Mouse (Mus musculus): ENCODE measurements around the gene Ccng1. TPM values are rescaled to one million over a fixed set of nuclear protein-coding genes. Genes with fewer than 3 reads are reported as not detected.

The Ccng1 gene
- polyA plus RNA-seq, 1 experiment: 29.8 TPM

DNA sequence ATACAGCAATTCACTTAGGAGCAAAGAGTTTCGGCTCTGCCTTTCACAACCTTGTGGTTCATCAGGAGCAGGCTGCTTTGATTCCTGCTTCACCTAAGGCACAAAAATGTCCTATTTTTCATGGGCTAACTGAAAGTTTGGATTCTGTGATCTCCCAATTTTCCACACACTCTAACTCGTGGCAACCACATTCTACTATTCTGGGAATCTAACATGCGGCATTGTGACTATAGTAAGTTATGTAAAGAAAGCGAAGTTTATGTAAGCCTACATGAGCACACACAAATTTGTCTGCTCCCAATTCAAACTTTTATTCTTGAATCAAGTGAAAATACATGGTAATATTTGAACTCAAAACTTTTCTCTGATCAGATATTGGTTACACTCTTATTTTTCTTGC, 9.6 kb upstream of the Ccng1 start:
- H3K4me3 ChIP-seq (replicated peaks; ENCODE audit: control insufficient read depth, low read depth, low read length): no peak overlapping the region
- H3K27ac ChIP-seq (ENCODE audit: control insufficient read depth, insufficient read depth, low read depth, low read length, poor library complexity): no peak overlapping the region
- 67% methylated on average over 4 of the region's 4 CpGs for WGBS
- H3K4me1 ChIP-seq (ENCODE audit: control insufficient read depth, insufficient read depth, low read length): no peaks in the 10 kb centered on the region
- TF ChIP-seq CTCF (IDR thresholded peaks at IDR 0.05; ENCODE audit: control insufficient read depth, insufficient read depth, low read length) (no peak), POLR2A (IDR thresholded peaks at IDR 0.05; ENCODE audit: borderline replicate concordance, control insufficient read depth, low read depth, low read length) (no peak)

- WGBS: 14% methylated on average over 2 of the region's 2 CpGs
- TF ChIP-seq POLR2A (IDR thresholded peaks at IDR 0.05; ENCODE audit: borderline replicate concordance, control insufficient read depth, low read depth, low read length) (no peak), CTCF (IDR thresholded peaks at IDR 0.05; ENCODE audit: control insufficient read depth, insufficient read depth, low read length) (0 out of 2 replicates have a peak, but pooled peaks have one; percentile 9)
- Histone ChIP-seq H3K4me3 (replicated peaks; ENCODE audit: control insufficient read depth, low read depth, low read length) (no peak overlapping the region), H3K4me1 (ENCODE audit: control insufficient read depth, insufficient read depth, low read length) (no peaks in the 10 kb centered on the region), H3K27ac (ENCODE audit: control insufficient read depth, insufficient read depth, low read depth, low read length, poor library complexity) (no peak overlapping the region)
These were observed 8.3 kb upstream of the Ccng1 start for GRCm38 (mm10) chr11:40763395-40763794.

DNA sequence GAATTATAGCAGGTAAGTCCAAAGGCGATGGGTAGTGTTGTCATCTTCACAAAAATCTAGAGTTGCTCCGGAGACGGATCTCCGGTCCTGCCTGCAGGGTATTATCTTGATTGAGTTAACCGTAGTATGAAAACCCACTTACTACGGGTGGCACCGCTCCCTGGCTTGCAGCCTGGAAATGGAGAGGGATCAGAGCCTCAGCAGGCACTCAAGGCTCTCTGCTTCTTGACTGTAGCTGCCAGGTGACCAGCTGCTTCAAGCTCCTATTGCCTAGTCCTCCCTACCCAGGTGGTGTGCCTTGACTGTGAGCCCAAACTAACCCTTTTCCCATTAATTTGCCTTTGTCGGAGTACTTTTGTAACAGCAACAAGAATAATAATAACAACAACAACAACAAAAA, 4.8 kb upstream of the Ccng1 start:
- TF ChIP-seq CTCF (IDR thresholded peaks at IDR 0.05; ENCODE audit: control insufficient read depth, insufficient read depth, low read length) (no peak), POLR2A (IDR thresholded peaks at IDR 0.05; ENCODE audit: borderline replicate concordance, control insufficient read depth, low read depth, low read length) (no peak)
- no peaks in the 10 kb centered on the region; the same call in 1 of the 2 replicates for H3K4me1 ChIP-seq (ENCODE audit: control insufficient read depth, insufficient read depth, low read length)
- no peak overlapping the region for H3K27ac ChIP-seq (ENCODE audit: control insufficient read depth, insufficient read depth, low read depth, low read length, poor library complexity)
- no peak overlapping the region for H3K4me3 ChIP-seq (replicated peaks; ENCODE audit: control insufficient read depth, low read depth, low read length)
- 84% methylated on average over 8 of the region's 8 CpGs for WGBS

GRCm38 (mm10) chr11:40755968-40756367, 857 bp upstream of the Ccng1 start:
- no peak overlapping the region for H3K4me3 ChIP-seq (replicated peaks; ENCODE audit: control insufficient read depth, low read depth, low read length)
- WGBS: 89% methylated on average over 8 of the region's 8 CpGs
- H3K4me1 ChIP-seq (ENCODE audit: control insufficient read depth, insufficient read depth, low read length): no peaks in the 10 kb centered on the region; the same call in 1 of the 2 replicates
- no peak overlapping the region for H3K27ac ChIP-seq (ENCODE audit: control insufficient read depth, insufficient read depth, low read depth, low read length, poor library complexity)
- TF ChIP-seq CTCF (IDR thresholded peaks at IDR 0.05; ENCODE audit: control insufficient read depth, insufficient read depth, low read length): no peak
- no peak for TF ChIP-seq POLR2A (IDR thresholded peaks at IDR 0.05; ENCODE audit: borderline replicate concordance, control insufficient read depth, low read depth, low read length)

- TF ChIP-seq CTCF (IDR thresholded peaks at IDR 0.05; ENCODE audit: control insufficient read depth, insufficient read depth, low read length) (no peak), POLR2A (IDR thresholded peaks at IDR 0.05; ENCODE audit: borderline replicate concordance, control insufficient read depth, low read depth, low read length) (no peak)
- WGBS: under 1% methylated on average over 19 of the region's 19 CpGs
- Histone ChIP-seq H3K4me1 (ENCODE audit: control insufficient read depth, insufficient read depth, low read length) (no peaks in the 10 kb centered on the region; the same call in 1 of the 2 replicates), H3K4me3 (replicated peaks; ENCODE audit: control insufficient read depth, low read depth, low read length) (peak overlapping the region; percentile 81), H3K27ac (ENCODE audit: control insufficient read depth, insufficient read depth, low read depth, low read length, poor library complexity) (peak overlapping the region; percentile 55)
These were observed 425 bp downstream of the Ccng1 start for GRCm38 (mm10) chr11:40754664-40755107.

DNA sequence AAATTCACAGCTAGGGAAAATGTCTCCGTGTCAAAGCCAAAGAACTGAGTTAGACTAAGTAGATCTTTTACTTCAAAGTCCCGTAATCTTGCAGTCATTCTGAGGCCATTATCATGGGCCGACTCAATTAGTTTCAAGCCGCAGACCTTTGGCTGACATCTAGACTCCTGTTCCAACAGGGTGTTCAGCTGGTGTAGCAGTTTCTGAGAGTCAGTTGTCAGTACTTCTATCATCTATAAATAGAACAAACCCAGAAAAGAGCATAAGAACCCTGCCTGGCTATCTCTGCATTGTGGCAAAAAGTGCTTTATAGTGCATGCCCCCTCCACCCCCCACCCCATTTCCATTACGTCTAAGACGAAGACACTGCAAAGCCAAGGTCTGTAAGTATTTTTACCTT, 1.3 kb downstream of the Ccng1 start:
- no peaks in the 10 kb centered on the region; the same call in 1 of the 2 replicates for H3K4me1 ChIP-seq (ENCODE audit: control insufficient read depth, insufficient read depth, low read length)
- WGBS: 82% methylated on average over 6 of the region's 6 CpGs

DNA sequence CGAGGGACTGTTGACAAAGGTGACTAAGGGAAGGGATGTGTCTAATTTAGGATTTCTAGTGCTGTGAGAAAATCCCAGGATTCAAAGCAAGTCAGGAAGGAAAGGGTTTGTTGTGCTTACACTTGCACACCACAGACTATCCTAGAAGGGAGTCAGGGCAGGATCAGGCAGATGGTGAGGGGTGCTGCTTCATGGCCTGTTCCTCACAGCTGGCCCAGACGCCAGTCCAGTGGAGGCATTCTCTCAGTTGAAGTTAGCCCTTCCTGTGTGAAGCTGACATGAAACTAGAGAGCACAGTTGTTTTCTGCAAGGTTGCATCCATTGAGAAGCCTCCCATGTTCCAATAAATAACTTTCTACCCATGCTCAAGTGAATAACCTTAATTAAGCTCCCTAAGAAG, 7.4 kb downstream of the Ccng1 start:
- no peak for TF ChIP-seq CTCF (IDR thresholded peaks at IDR 0.05; ENCODE audit: control insufficient read depth, insufficient read depth, low read length)
- TF ChIP-seq POLR2A (IDR thresholded peaks at IDR 0.05; ENCODE audit: borderline replicate concordance, control insufficient read depth, low read depth, low read length): no peak
- H3K27ac ChIP-seq (ENCODE audit: control insufficient read depth, insufficient read depth, low read depth, low read length, poor library complexity): no peak overlapping the region
- 76% methylated on average over 2 of the region's 2 CpGs for WGBS
- no peak overlapping the region for H3K4me3 ChIP-seq (replicated peaks; ENCODE audit: control insufficient read depth, low read depth, low read length)
- H3K4me1 ChIP-seq (ENCODE audit: control insufficient read depth, insufficient read depth, low read length): no peaks in the 10 kb centered on the region

More for the DNA sequence above, 1.3 kb downstream of the Ccng1 start:
- no peak overlapping the region for H3K4me3 ChIP-seq (replicated peaks; ENCODE audit: control insufficient read depth, low read depth, low read length)
- TF ChIP-seq POLR2A (IDR thresholded peaks at IDR 0.05; ENCODE audit: borderline replicate concordance, control insufficient read depth, low read depth, low read length): no peak
- no peak for TF ChIP-seq CTCF (IDR thresholded peaks at IDR 0.05; ENCODE audit: control insufficient read depth, insufficient read depth, low read length)
- H3K27ac ChIP-seq (ENCODE audit: control insufficient read depth, insufficient read depth, low read depth, low read length, poor library complexity): no peak overlapping the region

DNA sequence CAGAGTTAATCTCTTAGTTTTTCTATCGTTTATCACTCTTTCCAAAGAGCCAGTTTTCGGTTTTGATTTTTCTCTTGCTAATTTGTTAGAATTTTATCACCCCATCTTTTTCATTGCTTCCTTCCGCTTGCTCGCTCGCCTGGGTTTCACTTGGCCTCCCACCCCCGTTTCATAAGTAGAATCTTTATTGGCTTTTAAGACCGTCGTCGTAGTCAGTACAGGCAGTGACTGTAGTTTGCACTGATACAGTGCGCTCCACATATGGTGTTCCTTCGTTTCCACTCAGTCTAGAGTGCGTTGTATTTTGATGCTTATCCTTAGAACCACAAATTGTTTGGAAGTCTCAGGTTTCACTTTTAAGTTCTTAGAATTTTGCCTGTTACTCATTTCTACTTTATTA, 8.8 kb downstream of the Ccng1 start:
- WGBS: 85% methylated on average over 12 of the region's 12 CpGs
- H3K4me1 ChIP-seq (ENCODE audit: control insufficient read depth, insufficient read depth, low read length): no peaks in the 10 kb centered on the region
- no peak overlapping the region for H3K27ac ChIP-seq (ENCODE audit: control insufficient read depth, insufficient read depth, low read depth, low read length, poor library complexity)
- no peak overlapping the region for H3K4me3 ChIP-seq (replicated peaks; ENCODE audit: control insufficient read depth, low read depth, low read length)
- no peak for TF ChIP-seq POLR2A (IDR thresholded peaks at IDR 0.05; ENCODE audit: borderline replicate concordance, control insufficient read depth, low read depth, low read length)
- no peak for TF ChIP-seq CTCF (IDR thresholded peaks at IDR 0.05; ENCODE audit: control insufficient read depth, insufficient read depth, low read length)

GRCm38 (mm10) chr11:40744348-40744747, 10.8 kb downstream of the Ccng1 start:
- H3K27ac ChIP-seq (ENCODE audit: control insufficient read depth, insufficient read depth, low read depth, low read length, poor library complexity): no peak overlapping the region
- H3K4me1 ChIP-seq (ENCODE audit: control insufficient read depth, insufficient read depth, low read length): no peaks in the 10 kb centered on the region
- 74% methylated on average over 3 of the region's 3 CpGs for WGBS
- no peak overlapping the region for H3K4me3 ChIP-seq (replicated peaks; ENCODE audit: control insufficient read depth, low read depth, low read length)
- TF ChIP-seq CTCF (IDR thresholded peaks at IDR 0.05; ENCODE audit: control insufficient read depth, insufficient read depth, low read length) (no peak), POLR2A (IDR thresholded peaks at IDR 0.05; ENCODE audit: borderline replicate concordance, control insufficient read depth, low read depth, low read length) (no peak)

Measured in bone marrow, adult 2 months (tissue).